Mouse (Mus musculus) C2C12 (cell line): Measurements from ENCODE around the gene Zswim4.

Experiments
- CEBPB ChIP-seq: IDR thresholded peaks from one replicate; pipeline ENCODE4 v1.6.1; 2011; ENCODE audit warnings: low read depth, mild to moderate bottlenecking, control low read depth, moderate library complexity
- CTCF ChIP-seq: IDR thresholded peaks from one replicate; pipeline ENCODE4 v1.5.1; 2011; ENCODE audit not compliant: control insufficient read depth, insufficient read depth, insufficient read length

DNA sequence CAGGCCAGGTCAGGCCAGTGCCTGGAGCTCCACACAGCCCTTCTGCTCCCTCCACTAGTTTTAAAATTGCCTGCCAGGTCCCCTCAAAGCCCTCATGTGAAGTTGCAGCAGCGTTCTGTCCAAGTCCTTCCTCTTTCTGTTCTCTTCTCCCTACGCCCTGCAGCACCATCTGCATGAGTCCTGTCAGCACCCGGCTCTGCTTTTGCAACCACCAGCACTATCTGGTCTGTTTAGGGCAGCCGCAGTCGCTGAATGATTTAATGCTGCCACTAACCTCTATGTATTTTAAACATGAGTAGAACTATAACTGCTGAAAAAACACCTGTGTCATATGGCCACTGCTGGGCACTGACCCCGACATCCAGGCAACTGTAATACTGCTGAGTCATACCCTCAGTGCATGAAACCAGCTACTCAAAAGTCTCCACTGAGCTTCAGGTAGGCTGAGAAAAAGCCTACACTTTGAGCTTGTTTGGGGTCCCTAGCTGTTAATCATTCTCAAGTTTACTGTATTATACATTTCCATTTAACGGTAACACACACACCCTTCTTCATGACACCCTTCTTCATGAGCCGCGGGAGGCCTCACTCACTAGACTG, 14.2 kb downstream of the Zswim4 start:
- TF ChIP-seq CTCF (no peak), CEBPB (no peak)
